Mouse (Mus musculus): Measurements from ENCODE around the gene Lrrc8e. TPM values are rescaled to one million over a fixed set of nuclear protein-coding genes. Genes with fewer than 3 reads are reported as not detected.
"Not testable (repeated sequence)": the region's sequence is repeated elsewhere in the genome, so short reads cannot be mapped to it uniquely, and the experiment has no call there.

Gene Lrrc8e
- total RNA-seq, 2 experiments from 2014 or later: not detected

DNA sequence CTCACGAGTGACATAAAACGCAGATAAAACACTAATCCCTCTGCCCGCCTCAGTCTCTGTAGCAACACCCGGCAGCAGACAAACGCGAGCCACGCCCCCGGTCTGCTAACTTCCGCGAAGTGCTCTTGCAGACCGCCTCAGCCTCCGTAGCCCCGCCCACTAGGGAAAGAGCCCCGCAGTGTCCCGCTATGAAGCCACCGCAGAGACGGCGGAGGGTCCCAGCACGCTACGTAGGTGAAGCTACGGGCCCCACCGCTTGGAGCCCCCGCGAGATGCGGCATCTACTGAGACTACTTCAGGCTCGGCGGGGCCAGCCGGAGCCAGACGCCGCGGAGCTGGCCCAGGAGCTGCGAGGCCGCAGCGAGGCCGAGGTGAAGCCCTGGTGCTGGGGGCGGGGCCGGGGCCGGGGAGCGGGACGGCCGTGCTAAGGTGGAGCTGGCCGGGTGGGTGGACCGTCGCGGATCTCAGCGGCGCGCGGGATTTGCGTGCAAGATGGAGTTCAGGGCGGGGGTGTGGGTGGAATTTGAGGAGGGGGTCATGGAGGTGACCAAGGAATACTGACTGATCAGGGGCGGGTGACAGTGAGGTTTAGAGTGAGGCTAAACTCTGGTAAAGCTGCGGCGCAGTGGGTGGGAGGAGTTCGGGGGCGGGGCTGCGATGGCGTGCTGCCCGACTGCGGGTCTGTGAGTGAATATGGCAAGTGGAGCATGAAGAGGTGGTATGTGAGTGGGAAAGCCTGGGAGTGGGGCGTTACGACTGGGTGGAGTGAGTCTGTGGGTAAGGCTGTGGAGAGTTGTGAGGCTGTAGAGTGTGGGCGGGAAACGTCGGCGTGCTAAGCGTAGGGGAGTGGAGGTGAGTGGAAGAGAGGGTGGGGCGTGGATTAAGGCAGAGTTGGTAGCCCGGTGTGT, 26.6 kb downstream of the Lrrc8e start, which contains the start of gene Snapc2:
Gene Snapc2 (plus strand): TSS at position 147 of the 908 bp plus-strand sequence.
- no peak for TF ChIP-seq CTCF (conservative IDR thresholded peaks at IDR 0.05)

DNA sequence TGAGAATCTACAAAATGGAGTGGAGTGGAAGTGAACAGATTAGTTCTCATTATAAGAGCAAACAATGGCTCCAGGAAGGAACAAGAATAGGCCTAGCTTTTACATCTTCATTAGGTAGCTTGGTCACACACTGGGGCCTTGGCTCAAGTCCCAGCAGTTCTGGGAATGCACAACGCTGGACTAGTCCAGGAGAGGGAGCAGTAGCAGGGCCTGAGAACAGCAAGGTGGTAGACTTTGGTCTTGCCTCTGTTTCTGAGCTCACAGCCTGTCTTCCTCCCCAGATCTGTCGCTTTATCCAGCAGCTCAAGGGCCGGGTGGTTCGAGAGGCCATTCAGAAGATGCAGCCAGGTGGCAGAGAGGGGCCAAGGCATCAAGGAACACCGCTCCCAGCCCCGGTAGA, 27.4 kb downstream of the Lrrc8e start:
- DNase-seq (ENCODE audit: low spot score in 2 of 2): peak; percentile 64 to 65
- H3K27ac ChIP-seq: peak overlapping the region; percentile 97
- TF ChIP-seq CTCF (conservative IDR thresholded peaks at IDR 0.05): peak; percentile 72
- H3K4me3 ChIP-seq: peak overlapping the region; percentile 95

More for the DNA sequence above, 26.6 kb downstream of the Lrrc8e start, which contains the start of gene Snapc2:
- Histone ChIP-seq H3K4me3 (peak within 1 kb of the TSS; percentile 95), H3K27ac (peak within 1 kb of the TSS; percentile 97)
- peak; percentile 94 for DNase-seq (ENCODE audit: low spot score in 2 of 2)

DNA sequence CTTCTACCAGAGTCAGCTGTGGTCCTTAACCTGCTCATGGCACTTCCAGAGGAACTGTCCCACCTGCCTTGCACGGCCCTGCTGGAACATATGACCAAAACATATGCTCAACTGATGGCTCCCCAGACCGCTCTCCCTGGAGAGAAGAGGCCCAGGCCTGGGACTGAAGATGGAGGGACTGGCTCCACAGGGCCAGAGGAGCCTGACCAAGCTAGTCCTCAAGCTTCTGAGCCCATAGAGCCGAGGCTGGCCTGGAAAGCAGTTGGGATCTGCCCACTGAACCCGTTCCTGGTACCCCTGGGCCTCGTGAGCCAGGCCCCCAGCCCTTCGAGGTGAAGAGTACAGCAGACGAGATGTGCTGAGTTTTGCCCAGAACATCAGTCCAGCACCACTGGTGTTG, 28.8 kb downstream of the Lrrc8e start:
- H3K4me3 ChIP-seq; DNase-seq (ENCODE audit: low spot score in 2 of 2): not testable (repeated sequence)
- peak overlapping the region; percentile 97 for H3K27ac ChIP-seq

DNA sequence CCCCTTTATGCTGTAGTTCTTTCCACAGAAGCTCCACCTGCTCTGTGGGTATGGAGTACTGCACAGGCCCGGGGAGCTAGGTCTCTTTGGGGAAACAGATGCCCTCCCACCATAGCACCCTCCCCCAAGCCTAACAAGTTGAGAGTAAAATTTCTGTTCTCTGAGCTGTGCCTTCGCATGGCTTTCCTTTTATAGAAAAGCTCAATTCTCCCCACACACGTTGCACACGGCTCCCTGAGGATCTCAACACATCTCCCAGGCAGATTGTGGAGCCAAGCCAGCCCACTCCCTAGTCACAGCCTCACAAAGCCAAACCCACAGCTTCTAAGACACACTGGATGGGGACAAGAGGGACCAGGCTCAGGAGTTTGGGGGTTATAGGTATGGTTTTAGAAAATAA, 30.3 kb downstream of the Lrrc8e start:
- no peak for TF ChIP-seq CTCF (conservative IDR thresholded peaks at IDR 0.05)
- H3K27ac ChIP-seq: peak overlapping the region; percentile 97
- H3K4me3 ChIP-seq: peak overlapping the region; percentile 84
- peak; percentile 84 to 93 for DNase-seq (ENCODE audit: low spot score in 2 of 2)

DNA sequence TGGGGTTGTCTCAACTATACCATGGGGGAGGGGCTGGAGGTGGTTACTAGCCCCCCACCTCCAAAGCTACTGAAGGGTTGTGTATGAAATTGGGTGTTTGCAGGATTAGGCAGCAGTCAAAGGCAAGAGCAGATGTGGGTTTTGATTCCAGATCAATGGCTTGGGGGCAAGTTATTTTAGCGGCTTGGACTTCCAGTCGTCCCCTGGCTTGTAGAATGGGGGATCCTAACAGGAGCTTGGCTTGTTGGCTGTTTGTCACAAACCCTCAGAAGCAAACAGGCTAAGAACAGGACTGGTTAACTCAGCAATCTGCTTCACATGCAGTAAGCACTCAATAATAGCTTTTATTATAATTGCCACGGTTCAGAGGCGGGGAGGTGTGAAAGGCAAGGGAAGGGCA, 30.7 kb downstream of the Lrrc8e start:
- peak overlapping the region; percentile 84 for H3K4me3 ChIP-seq
- DNase-seq (ENCODE audit: low spot score in 2 of 2): no peak
- TF ChIP-seq CTCF (conservative IDR thresholded peaks at IDR 0.05): no peak
- peak overlapping the region; percentile 97 for H3K27ac ChIP-seq

DNA sequence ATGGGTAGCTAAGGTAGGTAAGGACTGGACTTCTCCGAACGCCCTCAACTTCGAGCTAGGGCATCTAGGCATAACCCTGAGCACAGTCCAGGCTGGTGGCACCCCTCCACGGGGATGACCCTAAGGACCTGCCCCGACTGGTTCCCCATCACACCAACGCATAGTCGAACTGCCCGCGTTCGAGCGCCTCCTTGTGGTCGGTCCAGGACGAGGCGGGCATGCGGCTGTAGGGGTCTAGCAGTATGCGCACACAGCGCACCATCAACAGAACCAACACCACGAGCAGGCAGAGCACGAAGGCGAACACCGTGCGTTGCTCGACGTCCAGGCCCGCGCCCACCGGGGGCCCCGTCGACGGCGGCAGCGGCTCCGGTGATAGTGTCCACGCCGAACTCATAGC, 31.6 kb downstream of the Lrrc8e start:
- peak; percentile 97 for TF ChIP-seq CTCF (conservative IDR thresholded peaks at IDR 0.05)
- H3K27ac ChIP-seq: peak overlapping the region; percentile 97
- peak; percentile 82 to 88 for DNase-seq (ENCODE audit: low spot score in 2 of 2)
- H3K4me3 ChIP-seq: peak overlapping the region; percentile 84

DNA sequence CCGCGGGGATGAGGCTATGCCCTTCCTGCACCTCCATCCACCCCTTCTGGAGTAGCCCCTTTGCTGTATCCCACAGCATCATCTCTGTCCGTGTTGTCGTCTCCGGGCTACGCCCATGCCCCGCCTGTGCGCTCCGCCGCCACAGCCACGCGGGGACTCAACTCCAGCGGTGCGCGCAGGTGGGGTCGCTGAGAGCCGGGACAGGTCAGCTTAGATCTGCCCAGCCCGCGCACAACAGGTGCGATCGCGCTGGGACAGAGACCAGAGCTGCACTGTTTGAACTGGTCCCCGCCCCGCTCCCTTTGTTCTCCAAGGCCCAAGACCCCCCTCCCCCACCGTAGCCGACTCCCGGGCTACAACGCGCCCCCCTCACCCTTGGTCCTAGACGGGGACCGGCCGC, 32.1 kb downstream of the Lrrc8e start:
- H3K4me3 ChIP-seq: peak overlapping the region; percentile 84
- no peak for DNase-seq (ENCODE audit: low spot score in 2 of 2)
- peak overlapping the region; percentile 97 for H3K27ac ChIP-seq
- TF ChIP-seq CTCF (conservative IDR thresholded peaks at IDR 0.05): no peak

DNA sequence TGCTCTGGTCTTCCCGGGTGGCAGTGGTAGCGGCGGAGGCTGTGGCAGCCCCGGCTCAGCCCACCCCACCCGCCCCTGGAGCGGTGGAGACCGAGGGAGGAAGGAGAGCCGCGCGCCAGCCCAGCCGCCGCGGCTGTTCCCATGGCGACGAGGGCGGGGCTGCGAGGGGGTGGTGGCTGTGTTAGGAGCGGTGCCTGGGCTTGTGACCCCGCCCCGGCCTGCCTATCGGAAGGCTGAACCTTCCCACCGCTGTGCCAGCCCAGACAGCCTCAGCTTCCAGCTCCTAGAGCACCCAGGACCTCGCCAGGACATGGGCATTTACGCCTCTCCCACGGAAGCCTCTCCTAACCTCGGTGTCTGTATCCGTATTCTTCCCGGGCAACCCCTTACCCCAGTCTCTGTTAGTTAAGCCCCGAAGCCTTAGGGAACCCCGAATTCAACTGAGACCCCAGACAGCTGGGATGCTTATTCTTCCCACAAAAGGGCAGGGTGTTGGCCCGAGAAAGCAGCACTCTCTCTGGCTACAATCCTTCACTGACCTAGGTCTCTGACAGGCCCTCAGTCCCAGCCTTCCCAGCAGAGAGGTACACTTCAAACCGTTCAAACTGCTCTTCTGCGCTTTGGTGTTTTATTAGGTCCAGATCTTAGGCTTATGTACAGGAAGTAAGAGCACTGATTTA, 32.6 kb downstream of the Lrrc8e start, which contains the start of gene Ctxn1:
Gene Ctxn1 (minus strand): TSS at position 150 of the 680 bp plus-strand sequence.
- peak within 1 kb of the TSS; percentile 97 for H3K27ac ChIP-seq
- no peak for TF ChIP-seq CTCF (conservative IDR thresholded peaks at IDR 0.05)
- DNase-seq (ENCODE audit: low spot score in 2 of 2): peak; percentile 94 to 96
- H3K4me3 ChIP-seq: peak within 1 kb of the TSS; percentile 84

DNA sequence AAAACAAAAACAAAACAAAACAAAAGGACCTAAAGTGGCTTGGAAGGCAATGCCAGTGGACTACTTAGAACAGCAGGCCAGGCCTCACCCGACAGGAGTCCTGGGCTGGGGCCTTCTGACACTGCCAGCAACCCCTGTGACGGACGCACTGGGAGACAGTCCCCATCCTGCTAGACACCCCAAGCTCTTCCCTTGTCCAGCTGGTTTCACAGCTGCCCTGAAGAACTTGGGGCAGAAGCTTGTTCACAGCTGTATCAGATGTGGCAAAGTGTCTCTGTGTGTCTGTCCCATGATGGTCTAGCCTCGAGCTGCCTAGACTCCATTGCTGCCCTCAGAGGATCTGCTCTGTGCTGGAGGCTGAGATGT, 33.2 kb downstream of the Lrrc8e start:
- H3K27ac ChIP-seq: peak overlapping the region; percentile 97
- TF ChIP-seq CTCF (conservative IDR thresholded peaks at IDR 0.05): no peak
- H3K4me3 ChIP-seq: no peak overlapping the region
- DNase-seq (ENCODE audit: low spot score in 2 of 2): no peak

DNA sequence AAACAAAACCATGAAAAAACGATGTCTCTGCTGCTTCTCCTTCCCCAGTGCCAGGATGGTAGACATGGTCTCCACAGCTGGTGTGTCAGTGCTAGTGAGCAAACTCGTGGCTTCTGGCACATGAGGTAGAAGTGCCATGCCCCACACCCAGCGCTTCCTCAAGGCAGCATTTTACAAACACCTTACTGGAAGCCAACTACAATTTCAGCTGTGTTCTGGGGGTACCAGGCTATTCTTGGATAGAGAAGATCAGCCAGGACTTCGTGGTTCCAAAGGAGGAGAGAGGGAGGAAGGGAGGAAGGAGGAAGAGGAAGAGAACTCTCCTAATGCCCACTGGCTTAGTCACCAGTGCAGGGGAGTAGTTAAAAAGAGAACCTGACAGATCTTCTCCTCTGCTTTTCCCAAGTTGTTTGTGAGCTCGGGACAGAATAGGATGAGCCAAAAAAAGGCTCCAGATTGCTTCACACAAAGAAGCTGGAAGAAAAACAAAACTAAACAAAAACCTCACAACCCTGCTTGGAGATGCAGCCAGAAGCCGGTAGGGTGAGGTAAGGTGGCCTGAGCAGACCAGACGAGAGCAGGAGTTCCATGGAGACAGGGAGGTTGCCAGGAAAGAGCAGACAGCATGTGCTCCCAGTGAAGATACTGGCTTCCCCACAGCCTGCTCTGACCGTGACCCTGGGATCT, 36.6 kb downstream of the Lrrc8e start:
- no peak for DNase-seq (ENCODE audit: low spot score in 2 of 2)
- Histone ChIP-seq H3K27ac (peak overlapping the region; percentile 39; the same call in 1 of the 2 replicates), H3K4me3 (no peak overlapping the region)
- TF ChIP-seq CTCF (conservative IDR thresholded peaks at IDR 0.05): no peak

DNA sequence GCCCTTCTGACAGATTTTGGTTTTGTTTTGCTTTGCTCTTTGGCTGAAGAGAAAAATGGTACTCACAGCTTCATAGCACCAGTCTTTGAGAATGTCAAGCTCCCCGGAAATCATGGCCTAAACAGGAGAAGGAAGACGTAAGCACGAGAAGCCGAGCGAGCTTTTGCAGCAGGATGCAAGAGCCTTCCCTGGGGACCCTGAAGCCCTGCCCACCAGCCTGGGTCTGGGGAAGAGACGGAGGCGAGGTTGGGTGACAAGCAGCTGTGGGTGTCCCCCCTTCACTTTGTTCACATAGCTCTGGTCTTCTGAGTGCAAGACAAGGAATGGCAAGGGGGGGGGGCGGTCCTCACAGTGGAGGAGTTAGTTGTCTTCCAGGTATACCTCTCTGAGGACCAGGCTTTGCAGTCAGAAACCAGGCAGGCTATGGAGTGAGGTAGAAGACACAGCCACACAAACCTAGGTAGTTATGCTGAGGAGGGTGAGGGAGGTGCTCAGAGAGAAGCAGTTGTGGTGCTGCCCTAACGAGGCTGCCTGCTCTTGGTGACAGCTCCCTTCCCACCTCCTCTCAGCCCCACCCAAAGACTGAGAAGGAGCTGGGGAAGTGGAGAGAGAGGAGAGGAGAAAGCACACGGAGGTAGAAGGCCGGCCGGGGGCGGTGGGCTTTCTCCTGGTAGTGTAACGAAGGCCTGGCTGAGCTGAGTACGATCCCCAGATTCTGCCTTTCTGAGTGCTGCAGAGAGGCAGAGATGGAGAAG, 38.7 kb downstream of the Lrrc8e start:
- no peak for TF ChIP-seq CTCF (conservative IDR thresholded peaks at IDR 0.05)
- no peak overlapping the region for H3K4me3 ChIP-seq
- H3K27ac ChIP-seq: no peak overlapping the region
- DNase-seq (ENCODE audit: low spot score in 2 of 2): no peak

DNA sequence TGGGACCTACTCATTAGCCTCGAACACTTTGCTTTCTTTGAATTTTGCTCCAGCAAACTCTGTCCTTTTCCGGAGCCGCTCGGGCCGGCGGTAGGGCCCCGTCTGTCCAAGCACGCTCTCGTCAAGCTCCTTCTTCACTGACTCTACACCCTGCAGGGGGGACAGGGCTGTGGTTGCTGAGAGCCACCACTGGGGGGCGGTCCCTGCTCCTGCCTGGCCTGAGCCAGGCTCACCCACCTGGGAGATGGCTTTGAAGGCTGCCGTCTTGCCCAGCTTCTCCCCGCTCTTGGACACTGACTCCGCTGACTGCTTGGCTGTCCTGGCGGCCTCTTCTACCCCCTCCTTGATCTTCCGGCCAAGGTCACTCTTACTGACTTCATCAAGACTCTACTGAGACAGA, 41.0 kb downstream of the Lrrc8e start:
- Histone ChIP-seq H3K4me3 (no peak overlapping the region), H3K27ac (no peak overlapping the region)
- TF ChIP-seq CTCF (conservative IDR thresholded peaks at IDR 0.05): peak; percentile 75
- DNase-seq (ENCODE audit: low spot score in 2 of 2): no peak

All from layer of hippocampus, adult 2 months (tissue).